Mouse (Mus musculus) limb, embryonic 14.5 days (tissue): ENCODE data around the gene Thbs1. TPM values are rescaled to one million over a fixed set of nuclear protein-coding genes. Genes with fewer than 3 reads are reported as not detected.

Experiments used
- ATAC-seq: fragments of 200-750 bp; cut with Nextera tagmentation; 2 replicates; pipeline ENCODE4 v1.8.0; 2017; ENCODE audit warnings: low read depth, moderate number of reproducible peaks, moderate TSS enrichment; ENCODE audit not compliant: low FRiP score
- DNase-seq: peaks from one replicate; pipeline ENCODE4 v3.0.0-alpha.2; 2015; ENCODE audit warnings: low spot score
- H3K27ac ChIP-seq: fragments of 300-500 bp; sonication (generic); replicated peaks from 2 replicates; pipeline ENCODE4 v1.5.1; 2014; ENCODE audit warnings: low read depth, mild to moderate bottlenecking, low read length, moderate library complexity, mixed read lengths
- H3K27me3 ChIP-seq: fragments of 300-500 bp; sonication (generic); 2 replicates; pipeline ENCODE4 v1.6.1; 2014; ENCODE audit warnings: low read length, mixed read lengths; ENCODE audit not compliant: control insufficient read depth, insufficient read depth
- H3K36me3 ChIP-seq: fragments of 300-500 bp; sonication (generic); 2 replicates; pipeline ENCODE4 v1.6.1; 2014; ENCODE audit warnings: mild to moderate bottlenecking, low read length, moderate library complexity, mixed read lengths; ENCODE audit not compliant: control insufficient read depth, insufficient read depth
- H3K4me1 ChIP-seq: fragments of 300-500 bp; sonication (generic); 2 replicates; pipeline ENCODE4 v1.6.1; 2014; ENCODE audit warnings: antibody characterized with exemption, low read length, mixed read lengths; ENCODE audit not compliant: control insufficient read depth, insufficient read depth
- H3K4me2 ChIP-seq: fragments of 300-500 bp; sonication (generic); replicated peaks from 2 replicates; pipeline ENCODE4 v1.6.1; 2014; ENCODE audit warnings: low read depth, mild to moderate bottlenecking, low read length, moderate library complexity; ENCODE audit not compliant: severe bottlenecking
- H3K4me3 ChIP-seq: fragments of 300-500 bp; sonication (generic); replicated peaks from 2 replicates; pipeline ENCODE4 v1.5.1; 2014; ENCODE audit warnings: low read length
- H3K9ac ChIP-seq: fragments of 300-500 bp; sonication (generic); 2 replicates; pipeline ENCODE4 v1.6.1; 2014; ENCODE audit warnings: mild to moderate bottlenecking, low read depth, low read length, moderate library complexity; ENCODE audit not compliant: severe bottlenecking
- H3K9me3 ChIP-seq: fragments of 300-500 bp; sonication (generic); 2 replicates; pipeline ENCODE4 v1.6.1; 2016; ENCODE audit warnings: low read length; ENCODE audit not compliant: control insufficient read depth
- POLR2A ChIP-seq: fragments of 200-500 bp; IDR thresholded peaks from 2 replicates; pipeline ENCODE4 v1.8.0; 2012; ENCODE audit warnings: inconsistent platforms, mild to moderate bottlenecking, moderate library complexity, borderline replicate concordance; ENCODE audit not compliant: insufficient read depth, insufficient read length; ENCODE audit errors: extremely low read depth
- WGBS: fragments of 180-500 bp; shearing (Covaris S2); extraction: QIAGEN DNeasy Blood & Tissue Kit; methylation state at CpG from one replicate; pipeline ENCODE4 v1.1.7; 2014; 5-methylcytosine and 5-hydroxymethylcytosine counted together
- polyA plus RNA-seq, 2 experiments: library from polyadenylated mRNA; depleted of rRNA in 1 of 2; stranded (reverse) in 1 of 2; unstranded in 1 of 2; fragments of >200 nt; fragmentation: Nextera tagmentation in 1 of 2; extraction: Ambion mirVana in 1 of 2; gene quantifications; 2 replicates each; pipeline versions ENCODE4 v1.2.1 to v1.2.3; 2012 to 2014

The Thbs1 gene
- polyA plus RNA-seq, 2 experiments: 86.2 to 99.4 TPM

- WGBS: 75% methylated on average over 9 of the region's 9 CpGs
- DNase-seq: no peak
- Histone ChIP-seq H3K36me3 (peaks cover 74% of the 10 kb centered on the region), H3K27me3 (no peaks in the 10 kb centered on the region), H3K9me3 (no peaks in the 10 kb centered on the region), H3K9ac (no peak overlapping the region), H3K4me1 (no peaks in the 10 kb centered on the region), H3K27ac (no peak overlapping the region), H3K4me3 (no peak overlapping the region), H3K4me2 (no peak overlapping the region)
- no peak for ATAC-seq
- no peak for TF ChIP-seq POLR2A
These were observed 12.1 kb downstream of the Thbs1 start for GRCm38 (mm10) chr2:118123743-118124142.

DNA sequence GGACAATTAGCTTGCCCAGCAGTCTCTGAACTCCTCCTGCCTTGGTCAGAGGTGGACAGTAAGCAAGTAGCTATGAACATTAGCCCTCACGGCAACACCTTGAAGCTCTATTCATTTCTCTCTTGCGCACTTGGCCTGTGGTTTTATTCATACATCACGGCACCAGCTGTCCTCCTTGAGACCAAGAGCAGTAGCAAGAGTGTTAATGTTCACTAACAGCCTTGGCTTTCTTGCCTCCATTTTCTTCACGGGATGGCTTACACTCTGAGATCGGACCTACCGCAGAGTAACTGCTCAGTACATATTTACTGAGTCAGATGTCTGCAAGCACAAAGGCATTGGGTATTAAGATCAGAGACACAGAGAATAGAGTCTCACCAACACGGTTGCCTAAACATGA, 12.8 kb downstream of the Thbs1 start:
- 90% methylated on average over 7 of the region's 7 CpGs for WGBS
- Histone ChIP-seq H3K9me3 (no peaks in the 10 kb centered on the region), H3K4me2 (no peak overlapping the region), H3K36me3 (peaks cover 67% of the 10 kb centered on the region), H3K4me3 (no peak overlapping the region), H3K9ac (no peak overlapping the region), H3K4me1 (no peaks in the 10 kb centered on the region), H3K27ac (no peak overlapping the region), H3K27me3 (no peaks in the 10 kb centered on the region)
- DNase-seq (no peak), ATAC-seq (no peak)
- no peak for TF ChIP-seq POLR2A

- ATAC-seq (no peak), DNase-seq (no peak)
- no peaks in the 10 kb centered on the region for H3K27me3 ChIP-seq
- H3K36me3 ChIP-seq: peaks cover 58% of the 10 kb centered on the region
- H3K9me3 ChIP-seq: no peaks in the 10 kb centered on the region
- no peak overlapping the region for H3K4me2 ChIP-seq
- H3K4me3 ChIP-seq: no peak overlapping the region
- no peak overlapping the region for H3K27ac ChIP-seq
- no peaks in the 10 kb centered on the region for H3K4me1 ChIP-seq
- WGBS: 84% methylated on average over 11 of the region's 11 CpGs
- H3K9ac ChIP-seq: no peak overlapping the region
- no peak for TF ChIP-seq POLR2A
These were observed 13.7 kb downstream of the Thbs1 start for GRCm38 (mm10) chr2:118125211-118125939.

DNA sequence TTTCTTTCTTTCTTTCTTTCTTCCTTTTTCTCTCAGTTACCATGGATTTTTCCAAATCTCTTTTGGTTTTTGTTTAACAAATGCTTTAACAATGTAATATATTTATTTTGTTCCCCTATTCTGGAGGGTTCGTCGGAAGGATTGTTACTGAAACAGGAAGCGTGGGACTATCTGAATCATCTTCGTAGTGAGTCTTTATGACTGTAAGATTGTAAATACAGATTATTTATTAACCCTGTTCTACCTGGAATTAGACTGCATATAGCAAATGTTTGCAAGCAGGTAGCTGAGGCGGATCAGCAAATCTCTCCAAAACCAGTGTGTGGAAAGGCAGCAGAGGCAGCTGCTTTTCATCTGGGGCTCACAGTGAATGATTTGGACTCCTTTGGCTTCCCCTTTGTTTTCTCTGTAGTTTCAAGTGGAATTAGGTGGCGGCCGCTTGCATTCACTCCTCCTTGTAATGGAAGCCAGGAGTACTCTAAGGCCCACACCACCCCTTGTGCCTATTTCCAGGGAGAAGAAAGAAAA, 14.3 kb downstream of the Thbs1 start:
- Histone ChIP-seq H3K27ac (no peak overlapping the region), H3K4me2 (no peak overlapping the region), H3K4me3 (no peak overlapping the region), H3K4me1 (no peaks in the 10 kb centered on the region), H3K9me3 (no peaks in the 10 kb centered on the region), H3K27me3 (no peaks in the 10 kb centered on the region), H3K36me3 (peaks cover 52% of the 10 kb centered on the region), H3K9ac (no peak overlapping the region)
- DNase-seq (no peak), ATAC-seq (no peak)
- 77% methylated on average over 7 of the region's 7 CpGs for WGBS
- TF ChIP-seq POLR2A: no peak

DNA sequence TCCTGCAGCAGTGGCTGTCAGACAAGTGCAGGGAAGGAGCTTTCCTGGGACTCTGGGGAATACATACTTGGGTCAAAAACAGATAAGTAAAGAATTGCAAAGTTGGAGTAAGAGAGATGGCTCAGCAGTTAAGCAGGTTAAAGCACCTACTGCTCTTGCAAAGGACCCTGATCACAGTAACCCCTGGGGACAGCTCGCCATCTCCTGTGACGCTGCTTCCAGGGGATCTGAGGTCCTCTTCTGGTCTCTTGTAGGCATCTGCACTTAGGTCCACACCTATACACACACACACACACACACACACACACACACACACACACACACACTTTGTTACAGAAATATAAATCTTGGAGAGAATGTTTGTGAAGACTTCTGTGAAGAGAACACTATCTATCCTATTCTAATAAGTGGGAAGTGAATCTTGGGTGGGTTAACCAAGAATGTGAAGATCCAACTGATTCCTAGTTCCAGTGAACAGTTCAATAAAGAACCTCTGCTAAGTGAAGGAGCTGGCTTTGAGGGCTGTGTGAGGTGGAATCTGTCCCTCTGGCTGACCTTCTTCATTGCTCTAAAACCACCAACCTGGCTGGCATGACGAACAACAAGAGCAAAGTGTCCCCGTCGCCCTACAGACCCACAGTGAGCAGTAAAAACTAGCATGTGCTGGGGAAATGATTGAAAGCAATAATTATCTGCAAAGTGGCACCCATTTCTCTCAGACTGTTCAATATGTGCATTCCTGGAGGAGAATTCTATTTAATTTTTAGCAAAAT, 16.0 kb downstream of the Thbs1 start:
- 63% methylated on average over 5 of the region's 5 CpGs for WGBS
- ATAC-seq: no peak
- H3K27me3 ChIP-seq: no peaks in the 10 kb centered on the region

More for the DNA sequence above, 16.0 kb downstream of the Thbs1 start:
- H3K9me3 ChIP-seq: no peaks in the 10 kb centered on the region
- H3K4me3 ChIP-seq: no peak overlapping the region
- no peak for TF ChIP-seq POLR2A
- peaks cover 35% of the 10 kb centered on the region for H3K36me3 ChIP-seq
- no peak overlapping the region for H3K27ac ChIP-seq
- DNase-seq: no peak
- H3K4me1 ChIP-seq: no peaks in the 10 kb centered on the region
- H3K4me2 ChIP-seq: no peak overlapping the region
- no peak overlapping the region for H3K9ac ChIP-seq
